Mouse (Mus musculus) CD8-positive naive resting alpha-beta T cell, adult 2 months (primary cell): ENCODE data around the gene Marcksl1.

Experiments
- DNase-seq, 2 experiments: peaks; one replicate each; pipeline ENCODE4 v3.0.0; 2022; ENCODE audit warnings: low read depth in 2 of 2, low spot score in 2 of 2

The Marcksl1 gene

DNA sequence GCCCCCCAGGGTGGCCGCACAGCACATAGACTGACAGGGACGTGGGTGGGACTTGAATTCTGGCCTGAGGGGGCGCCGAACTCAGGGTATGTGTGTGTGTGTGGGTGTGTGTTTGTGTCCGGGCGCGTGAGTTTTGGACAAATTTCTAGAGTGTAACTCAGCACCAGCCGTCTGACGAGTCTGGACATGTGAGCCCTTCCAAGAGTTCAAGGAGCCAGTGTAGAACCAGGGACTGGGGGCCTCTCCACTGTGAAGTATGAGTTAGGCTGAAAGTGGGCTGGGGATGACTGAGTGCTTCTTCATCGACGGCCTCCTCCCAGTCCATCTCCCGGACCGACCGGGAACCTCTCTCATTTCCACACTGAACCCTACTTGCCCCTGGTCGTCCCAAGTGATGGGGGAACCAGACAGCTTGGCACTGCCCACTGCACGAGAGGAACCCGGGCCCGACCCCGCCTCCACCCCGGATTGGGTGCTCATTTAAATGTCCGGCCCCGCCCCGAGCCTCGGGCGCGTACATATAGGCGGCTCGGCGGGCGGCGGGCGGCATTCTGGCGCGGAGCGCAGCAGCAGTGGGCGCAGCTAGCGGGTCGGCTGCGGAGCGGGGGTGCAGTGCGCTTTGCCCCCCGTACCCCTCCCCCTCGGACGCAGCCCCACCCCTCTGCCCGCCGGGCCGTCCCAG, at the start of gene Marcksl1:
Gene Marcksl1 (plus strand): TSS at position 496 of the 682 bp plus-strand sequence.
- peak; percentile 67 to 72 for DNase-seq

DNA sequence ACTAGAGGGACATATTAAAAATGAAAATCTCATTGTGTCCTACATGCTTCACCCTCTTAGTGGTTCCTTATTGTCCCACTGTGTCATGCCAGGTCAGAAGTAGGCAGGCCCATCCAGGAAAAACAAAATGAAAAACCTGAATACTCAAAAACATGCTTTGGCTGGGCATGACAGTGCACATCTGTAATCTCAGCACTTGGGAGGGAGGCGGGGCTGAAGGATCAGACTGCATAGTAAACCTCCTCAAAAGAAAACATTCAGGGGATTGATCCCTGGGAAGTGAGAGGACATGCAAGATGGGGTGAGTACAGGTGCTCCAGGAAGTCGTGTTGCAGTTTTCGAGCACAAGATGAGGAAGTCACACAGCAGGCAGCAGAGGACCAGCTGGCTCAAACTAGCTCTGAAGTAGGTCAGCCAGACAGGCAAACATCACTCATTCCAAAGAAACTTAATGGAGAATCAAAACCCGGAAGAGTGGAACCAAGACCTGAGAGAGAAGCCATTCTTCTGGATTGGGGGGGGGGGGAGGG, 49.0 kb upstream of the Marcksl1 start:
- DNase-seq = no peak

DNA sequence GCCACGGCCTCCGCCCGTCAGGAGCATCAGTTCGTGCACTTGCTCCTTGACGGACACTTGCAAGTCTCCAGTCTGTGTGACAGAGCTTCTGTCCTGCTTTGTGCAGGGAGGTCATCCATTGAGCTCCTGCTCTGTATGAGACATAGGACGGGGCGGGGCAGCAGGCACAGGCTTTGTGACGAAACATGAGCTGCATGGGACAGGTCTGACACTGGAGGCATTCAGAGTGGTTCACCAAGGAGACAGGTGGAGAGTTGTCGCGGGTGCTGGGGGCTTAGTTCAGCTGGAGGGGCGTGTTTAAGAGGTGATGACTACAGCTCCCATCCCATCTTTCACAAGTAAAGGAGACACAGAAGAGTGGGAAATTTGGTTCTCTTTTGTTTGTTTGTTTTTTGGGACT, 37.3 kb upstream of the Marcksl1 start:
- DNase-seq = no peak

DNA sequence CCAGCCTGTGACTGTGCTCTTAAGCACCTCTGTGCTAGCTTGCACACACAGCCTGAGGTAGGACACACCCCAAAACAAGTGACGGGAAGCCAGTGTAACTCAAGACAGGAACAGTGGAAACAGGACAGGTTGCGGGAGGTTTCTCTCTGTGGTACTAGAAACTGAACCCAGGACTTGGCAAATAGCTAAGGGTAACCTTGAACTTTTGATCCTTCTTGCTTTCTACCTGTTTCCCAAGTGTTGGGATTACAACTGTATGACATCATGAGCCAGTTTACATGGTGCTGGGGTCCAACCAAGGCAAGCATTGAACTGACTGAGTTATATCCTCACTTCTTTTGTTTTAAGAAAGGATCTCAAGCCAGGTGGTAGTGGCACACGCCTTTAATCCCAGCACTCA, 33.5 kb upstream of the Marcksl1 start:
- DNase-seq = no peak

DNA sequence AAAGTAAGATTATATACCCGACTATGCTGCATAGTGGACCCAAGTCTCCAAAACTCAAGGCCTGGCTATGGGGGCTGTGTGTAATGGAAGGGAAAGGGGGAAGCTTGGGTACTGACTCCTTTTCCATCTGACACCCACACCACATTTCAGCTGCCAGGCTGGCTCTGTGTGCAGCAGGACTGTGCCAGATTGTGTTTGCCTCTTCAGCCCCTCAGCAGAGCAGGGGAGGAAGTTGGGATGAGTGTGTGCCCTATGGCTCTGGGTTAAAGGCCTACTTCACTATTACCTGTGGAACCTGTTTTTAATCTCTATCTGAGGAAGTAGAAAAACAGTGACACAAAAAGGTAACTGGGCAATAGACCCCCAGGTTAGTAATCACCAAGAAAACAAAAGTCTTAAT, 32.3 kb upstream of the Marcksl1 start:
- no peak for DNase-seq

DNA sequence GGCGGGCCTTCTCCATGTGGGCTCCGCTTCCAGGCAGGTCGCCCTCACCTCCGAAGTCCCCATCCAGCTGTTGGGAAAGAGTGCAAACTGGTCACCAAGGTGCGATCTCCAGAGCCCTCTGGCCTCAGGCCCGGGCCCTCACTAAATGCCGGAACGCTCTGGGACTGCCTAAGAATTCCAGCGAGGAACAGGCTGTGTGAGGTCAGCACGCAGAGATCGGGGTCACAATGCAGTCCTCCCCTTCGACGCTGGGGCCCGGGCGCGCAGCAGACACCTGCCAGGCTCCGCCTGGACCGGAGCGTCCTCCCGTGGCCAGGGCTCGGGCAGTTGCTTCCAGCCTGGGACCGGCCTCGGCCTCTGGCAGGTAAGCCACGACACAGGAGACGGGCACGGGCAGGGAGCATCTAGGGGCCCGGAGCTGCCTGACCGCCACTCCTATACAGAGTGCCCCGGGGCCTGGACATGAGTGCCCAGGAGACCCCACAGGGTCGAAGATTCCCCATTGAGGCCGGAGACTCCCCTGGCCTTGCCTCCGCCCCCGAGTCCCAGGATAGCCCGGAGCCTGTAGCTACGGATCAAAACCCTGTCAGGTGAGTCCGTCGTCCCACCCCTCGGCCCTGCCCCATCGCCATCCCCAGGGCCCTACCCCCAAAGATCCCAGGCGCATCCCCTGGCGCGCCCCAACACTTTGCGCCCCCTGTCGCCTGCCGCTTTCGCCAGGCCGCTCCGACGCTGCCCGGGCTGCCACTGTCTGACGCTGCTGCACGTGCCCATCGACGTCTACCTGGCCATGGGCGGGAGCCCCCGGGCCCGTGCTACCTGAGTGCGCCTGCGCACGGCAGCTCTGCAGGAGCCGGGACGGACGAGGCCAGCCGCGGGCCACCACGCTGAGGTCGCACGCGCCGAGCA, 22.2 kb upstream of the Marcksl1 start, which contains the start of the genes Tssk3 and Fam229a:
Gene Tssk3 (minus strand): TSS at position 51 of the 909 bp plus-strand sequence.
Gene Fam229a (plus strand): TSS at position 219 of the 909 bp plus-strand sequence.
- peak in 1 of 2 experiments; percentile 11 for DNase-seq

DNA sequence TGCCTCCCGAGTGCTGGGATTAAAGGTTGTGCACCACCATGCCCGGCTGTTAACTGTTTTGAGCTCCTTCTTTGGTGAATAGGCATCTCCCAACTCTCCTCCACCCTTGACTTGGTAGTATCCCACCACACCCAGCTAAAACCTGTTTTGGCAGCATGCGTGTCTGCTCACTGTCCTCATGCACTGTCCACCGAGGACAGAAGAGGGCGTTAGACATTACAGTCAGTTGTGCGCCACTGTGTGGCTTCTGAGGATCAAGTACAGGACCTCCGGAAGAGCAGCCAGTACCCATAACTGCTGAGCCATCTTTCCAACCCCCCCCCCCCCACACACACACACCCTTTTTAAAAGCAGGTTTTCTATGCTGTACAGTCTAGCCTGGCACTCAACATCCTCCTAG, 18.7 kb upstream of the Marcksl1 start:
- DNase-seq = no peak

DNA sequence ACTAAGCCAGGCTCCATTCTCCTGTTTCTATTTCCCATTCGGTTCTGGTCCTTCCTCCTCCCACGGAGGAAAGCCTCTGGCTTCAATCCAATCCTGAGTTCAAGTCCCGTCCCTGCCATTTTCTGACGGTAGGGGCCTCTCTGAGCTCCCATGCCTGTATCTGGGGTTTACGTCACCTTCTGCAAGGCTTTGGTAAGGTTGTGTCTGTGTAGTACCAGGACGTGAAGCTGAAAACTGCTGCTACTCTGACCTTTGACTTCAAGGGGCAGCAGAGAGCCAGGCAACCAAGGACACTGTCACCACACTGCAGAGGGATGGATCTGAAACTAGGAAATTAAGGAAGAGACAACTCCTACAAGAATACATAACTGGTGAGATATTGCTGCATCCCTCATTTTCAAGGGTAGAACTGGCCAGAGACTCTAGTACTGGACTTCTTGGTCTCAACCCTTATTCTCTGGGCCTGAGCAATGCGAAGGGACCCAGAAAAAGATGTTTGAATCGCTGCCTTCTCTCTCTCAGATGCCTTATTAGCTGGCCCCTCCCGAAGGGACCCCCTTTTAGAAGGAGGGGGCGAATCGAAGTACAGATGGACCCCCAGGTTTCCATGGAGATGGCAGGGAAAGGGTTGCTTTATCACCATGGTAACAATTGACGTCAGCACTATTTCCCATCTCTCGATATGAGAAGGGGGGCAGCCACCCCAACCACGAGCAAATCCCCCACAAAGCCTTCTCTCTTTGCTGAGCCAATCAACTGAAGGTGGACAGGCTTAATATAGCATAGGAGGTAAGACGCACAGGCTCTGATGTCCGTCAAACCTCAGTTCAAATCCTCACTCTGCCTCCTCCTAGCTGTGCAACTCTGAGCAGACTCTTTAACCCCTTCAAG, 17.5 kb upstream of the Marcksl1 start:
- no peak for DNase-seq

DNA sequence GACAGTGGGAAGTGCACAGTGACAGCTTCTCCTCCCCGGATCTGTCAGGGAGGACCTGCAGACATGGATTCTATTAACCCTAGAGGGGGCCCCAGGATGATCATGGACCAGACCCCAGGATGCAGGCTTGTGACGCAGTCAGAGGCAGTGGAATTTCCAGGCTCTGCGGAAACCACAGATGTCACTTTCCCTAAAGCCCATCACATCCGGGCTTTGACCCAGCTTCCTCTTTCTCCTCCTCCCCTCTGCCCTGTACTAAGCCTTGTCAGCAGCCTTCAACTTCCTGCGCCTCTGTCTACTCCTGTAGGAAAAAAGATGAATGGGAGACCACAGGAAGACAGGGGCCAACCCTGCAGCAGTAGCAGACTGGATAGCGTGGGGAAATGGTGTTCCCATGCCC, 16.8 kb upstream of the Marcksl1 start:
- no peak for DNase-seq

DNA sequence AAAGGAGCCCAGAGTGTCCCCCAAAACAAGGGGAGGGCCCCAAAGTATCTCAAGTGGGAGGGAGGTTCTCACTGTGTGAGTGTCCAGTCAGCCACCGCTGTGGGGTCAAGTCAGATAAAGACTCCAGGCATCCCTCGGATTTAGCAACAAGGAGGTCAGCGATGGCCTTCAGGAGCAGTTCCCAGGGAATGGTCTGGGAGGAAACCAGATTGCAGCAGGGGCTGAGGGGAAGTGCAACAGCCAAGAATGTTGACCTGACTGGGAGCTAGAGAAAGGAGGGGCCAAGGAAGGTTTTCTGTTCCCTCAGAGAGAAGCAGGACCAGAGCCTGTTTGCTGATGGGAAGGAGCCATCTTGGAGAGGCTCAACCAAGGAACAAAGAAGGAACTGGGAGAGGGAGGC, 14.4 kb upstream of the Marcksl1 start:
- DNase-seq = no peak

DNA sequence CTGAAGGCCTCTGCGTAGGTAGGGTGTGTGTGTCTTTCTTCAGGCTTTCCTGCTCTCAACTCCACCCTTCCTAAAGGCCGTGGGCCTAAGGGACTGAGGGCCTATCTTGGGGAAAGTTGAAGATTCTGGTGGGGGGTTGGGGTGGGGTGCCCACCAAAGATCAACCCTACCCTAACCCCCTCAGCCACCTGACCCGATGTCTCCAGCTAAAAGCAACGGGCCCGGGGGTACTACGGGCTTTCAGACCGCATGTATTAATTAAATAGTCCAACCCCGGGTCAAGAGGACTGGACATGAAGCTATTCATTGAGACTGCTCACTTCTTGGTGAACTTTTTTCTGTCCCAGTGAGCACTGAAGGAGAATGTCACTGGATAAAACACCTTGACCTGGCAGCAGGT, 13.4 kb upstream of the Marcksl1 start:
- no peak for DNase-seq

DNA sequence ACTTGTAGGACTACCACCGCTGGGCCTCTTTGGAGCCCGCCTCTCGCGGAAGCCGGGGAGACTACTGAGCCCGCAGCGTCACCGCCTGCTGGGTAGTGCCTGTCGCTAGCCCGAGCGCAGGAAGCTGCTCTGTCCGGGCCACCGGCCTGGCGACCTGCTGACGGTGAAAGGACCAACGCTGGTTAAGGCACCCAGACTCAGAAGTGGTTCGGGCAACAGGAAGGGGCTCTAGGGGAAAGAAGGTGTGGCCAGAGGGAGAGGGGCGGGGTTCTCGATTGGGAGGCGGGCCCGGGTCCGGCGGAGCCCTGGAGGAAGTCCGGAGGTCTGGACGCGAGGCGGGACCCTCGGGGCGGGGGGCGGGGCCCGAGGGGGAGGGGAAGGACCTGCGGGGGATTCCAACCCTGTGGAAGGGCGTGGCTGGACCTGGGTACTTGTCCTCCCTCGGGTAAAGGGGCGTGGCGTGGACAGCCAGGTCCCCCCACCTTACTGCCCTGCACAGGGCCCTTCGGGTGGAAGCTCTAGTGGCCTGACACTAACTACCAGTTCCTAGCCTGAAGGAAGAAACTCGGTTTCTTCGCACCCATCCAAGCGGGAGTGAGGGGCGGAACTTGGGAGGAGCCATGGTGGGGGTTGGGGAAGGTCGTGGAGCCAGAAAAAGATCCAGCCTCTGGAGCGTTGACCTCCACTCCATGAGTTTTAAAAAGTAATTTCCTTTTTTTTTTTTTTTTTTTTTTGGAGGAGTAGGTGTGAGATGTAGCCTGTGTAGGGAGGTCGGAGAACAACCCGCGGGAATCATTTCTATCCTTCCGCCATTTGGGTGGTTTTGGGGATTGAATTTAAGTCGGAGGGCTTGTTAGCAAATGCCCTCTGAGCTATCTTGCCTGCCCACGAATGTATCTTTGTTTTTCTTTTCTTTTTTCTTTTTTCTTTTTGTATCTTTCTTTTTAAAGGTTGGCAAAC, 12.5 kb upstream of the Marcksl1 start:
- peak; percentile 46 to 54 for DNase-seq

DNA sequence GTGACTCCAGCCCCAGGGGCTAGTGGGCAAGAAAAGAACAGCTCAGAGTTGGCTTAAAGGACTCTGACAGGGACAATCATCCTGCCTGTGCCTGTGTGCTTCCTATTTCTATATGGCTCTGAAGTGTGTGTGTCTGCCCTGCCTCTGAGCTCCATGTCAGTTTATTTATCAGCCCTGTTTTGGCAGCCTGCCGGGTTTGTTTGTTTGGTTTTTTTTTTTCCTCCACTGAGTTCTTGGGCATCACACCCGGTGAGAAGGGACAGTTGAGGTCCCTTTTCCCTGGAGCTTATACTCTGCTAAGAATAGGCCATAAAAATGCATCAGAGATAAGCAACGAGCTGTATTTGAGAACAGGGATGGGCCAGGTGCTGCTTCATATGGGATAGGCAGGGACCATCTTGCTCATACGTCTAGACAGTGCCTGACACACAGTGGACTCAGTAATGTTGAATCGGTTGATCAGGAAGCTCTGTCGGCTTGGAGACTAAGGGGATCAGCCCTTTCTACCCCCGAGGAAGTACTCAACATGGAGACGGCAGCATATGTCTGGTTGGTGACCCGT, 11.0 kb upstream of the Marcksl1 start:
- no peak for DNase-seq

DNA sequence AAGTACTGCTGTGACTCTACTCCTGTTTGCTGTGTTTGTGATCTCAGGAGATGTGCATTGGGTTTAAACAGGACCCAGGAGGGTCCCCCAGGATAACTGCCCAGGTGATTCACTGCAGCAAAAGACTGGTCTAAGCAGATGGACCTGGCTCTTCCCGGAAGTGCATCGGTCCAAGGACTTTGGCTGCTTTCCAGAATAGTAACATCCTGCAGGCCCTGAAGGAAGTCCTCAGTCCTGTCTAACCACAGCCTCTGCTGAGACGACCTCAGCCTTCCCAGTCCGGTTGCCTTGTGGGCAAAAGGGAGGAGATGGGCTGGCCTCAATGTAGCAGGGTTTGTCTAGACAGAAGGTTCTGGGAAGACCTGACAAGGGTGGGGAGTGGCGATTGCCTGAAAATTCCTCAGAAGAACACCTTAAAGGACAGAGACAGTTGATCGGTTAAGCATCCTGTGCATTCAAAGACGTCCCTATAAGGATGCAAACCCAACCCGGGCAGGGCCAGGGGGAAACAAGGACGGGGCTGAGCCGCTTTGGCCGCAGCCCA, 10.4 kb upstream of the Marcksl1 start:
- DNase-seq = no peak

DNA sequence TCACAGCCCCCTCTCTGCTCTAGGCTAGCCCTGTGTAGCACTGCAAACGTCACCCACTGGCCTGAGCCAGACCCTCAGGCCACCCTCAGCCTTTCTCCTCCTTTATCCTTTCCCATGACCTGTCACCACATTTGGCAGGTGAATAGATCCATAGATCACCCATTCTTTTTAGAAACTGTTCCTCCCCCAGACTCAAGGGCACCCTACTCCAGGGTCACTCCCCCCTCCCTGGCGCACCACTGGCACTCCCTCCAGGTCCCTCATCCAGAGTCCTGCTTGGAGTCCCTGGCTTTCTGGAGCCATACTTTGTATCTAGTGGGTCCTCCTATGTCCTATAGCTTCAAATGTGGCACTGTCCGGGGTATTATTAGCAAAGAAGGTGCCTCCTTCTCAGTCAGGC, 7.9 kb upstream of the Marcksl1 start:
- no peak for DNase-seq

DNA sequence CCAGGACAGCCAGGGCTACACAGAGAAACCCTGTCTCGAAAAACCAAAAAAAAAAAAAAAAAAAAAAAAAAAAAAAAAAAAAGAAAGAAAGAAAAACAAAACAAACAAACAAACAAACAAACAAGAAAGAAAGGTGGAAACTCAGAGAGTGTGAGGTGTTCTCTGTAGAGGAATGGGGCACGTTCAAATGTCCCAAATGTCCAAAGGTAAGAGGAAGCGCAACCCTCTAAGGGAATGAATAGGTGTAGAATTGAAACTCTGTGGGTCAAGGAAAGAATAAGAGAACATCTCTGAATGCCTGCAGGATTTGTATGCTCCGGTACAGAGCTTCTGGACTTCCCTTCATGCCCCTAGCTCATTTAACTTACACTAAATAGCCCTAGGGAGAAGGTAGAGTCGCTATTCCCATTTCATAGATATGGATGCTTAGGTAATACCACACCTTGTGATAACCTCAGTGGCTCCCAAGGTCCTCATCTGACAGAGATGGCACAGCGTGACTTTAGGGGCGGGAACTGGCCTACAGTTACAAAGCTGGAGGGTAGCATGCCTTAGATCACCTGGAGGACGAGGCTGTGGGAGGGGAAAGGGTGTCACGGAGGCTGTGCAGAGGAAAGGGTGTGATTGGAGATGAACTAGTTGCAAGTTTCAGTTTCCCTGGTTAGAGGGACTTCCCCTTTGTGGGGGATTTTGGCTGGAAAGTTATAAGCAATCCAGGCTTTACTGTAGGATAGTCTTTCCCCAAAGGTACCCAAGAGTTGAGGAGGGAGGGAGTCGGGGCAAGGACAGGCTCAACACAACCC, 5.7 kb upstream of the Marcksl1 start:
- DNase-seq = no peak

DNA sequence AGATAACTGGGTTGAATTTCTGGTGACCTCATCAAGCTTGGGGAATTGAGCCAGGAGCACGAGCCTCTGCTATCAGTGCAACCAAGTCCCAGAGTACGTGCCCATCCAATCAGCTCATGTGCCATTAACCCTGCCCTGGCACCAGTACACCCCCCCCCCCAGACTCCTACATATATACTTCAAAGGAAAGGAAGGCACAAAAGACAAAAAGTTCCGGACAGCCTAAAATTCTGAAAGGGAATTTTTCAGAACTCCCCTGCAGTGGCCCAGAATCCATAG, 5.2 kb upstream of the Marcksl1 start:
- DNase-seq = no peak

DNA sequence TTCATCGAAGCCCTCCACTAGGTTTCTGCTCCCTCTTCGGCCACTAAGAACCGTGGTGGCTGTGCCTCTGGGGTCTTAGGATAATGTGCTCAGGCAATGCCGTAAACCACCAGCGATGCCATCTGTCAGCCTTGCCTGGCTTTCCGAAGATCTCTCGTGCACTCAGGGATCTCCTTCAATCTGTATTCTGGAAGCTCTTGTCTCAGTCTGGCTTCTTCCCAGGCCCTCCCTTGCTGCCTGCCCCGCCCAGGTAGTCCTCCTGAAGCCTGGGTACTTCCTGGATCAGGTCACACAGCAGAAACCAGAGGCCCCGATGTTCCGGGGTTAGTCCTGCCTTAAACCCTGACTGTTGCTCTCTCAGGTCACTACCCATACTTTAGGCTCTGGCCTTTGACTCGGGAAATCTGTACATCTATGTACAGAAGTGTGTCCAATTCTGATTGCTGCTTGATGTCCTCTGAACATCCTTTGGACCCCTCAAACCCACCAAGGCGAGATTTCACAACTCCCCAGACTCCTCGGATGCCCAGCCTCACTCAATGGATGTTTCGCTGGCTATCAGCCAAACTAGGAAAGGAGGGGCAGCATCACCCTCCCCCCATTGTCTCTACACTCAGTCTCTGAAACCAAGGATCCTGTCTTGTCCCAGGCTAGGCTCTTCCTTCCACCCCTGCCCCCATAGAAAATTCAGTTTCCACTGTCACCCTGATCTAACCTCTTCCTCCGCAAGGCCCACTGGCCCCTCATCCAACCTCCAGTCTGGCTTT, 4.4 kb upstream of the Marcksl1 start:
- no peak for DNase-seq
